Mouse (Mus musculus): ENCODE data around the gene Gm15155.

DNA sequence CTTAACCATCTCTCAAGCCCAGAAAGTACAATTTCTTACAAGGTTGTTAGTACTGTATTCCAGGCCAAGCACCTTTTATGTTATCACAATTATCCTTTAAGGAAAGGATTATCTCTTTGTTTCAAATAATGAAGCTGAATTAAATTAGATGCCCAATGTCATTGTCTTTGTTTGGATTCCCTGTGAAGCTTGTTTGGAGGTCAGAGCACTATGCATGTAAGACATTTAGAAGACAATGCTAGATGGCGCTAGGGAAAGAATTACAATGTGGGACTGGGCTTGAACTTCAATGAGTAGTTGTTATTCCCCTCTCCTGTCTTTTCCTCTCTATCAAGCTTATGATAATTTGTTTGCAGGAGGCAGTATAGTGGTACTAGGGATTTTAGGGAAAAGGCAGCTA, 29.9 kb upstream of the Gm15155 start:
- TF ChIP-seq CTCF (IDR thresholded peaks at IDR 0.05; ENCODE audit: low read depth, low read length) (no peak), EP300 (IDR thresholded peaks at IDR 0.05; ENCODE audit: insufficient read depth, low read depth, low read length) (no peak)
